Mouse (Mus musculus) forebrain, embryonic 11.5 days (tissue): Measurements from ENCODE around the gene Sec22a. TPM values are rescaled to one million over a fixed set of nuclear protein-coding genes. Genes with fewer than 3 reads are reported as not detected.

Experiments
- ATAC-seq: fragments of 200-750 bp; cut with Nextera tagmentation; replicated peaks from 2 replicates; pipeline ENCODE4 v1.8.0; 2017; ENCODE audit warnings: moderate TSS enrichment; ENCODE audit not compliant: low FRiP score
- DNase-seq: peaks from one replicate; pipeline ENCODE4 v3.0.0-alpha.2; 2017; ENCODE audit warnings: low spot score
- H3K27ac ChIP-seq: fragments of 300-500 bp; sonication (generic); 2 replicates; pipeline ENCODE4 v1.5.1; 2014; ENCODE audit warnings: low read depth, low read length
- H3K27me3 ChIP-seq: fragments of 300-500 bp; sonication (generic); 2 replicates; pipeline ENCODE4 v1.6.1; 2014; ENCODE audit warnings: mild to moderate bottlenecking, low read length, mixed read lengths; ENCODE audit not compliant: control insufficient read depth, insufficient read depth
- H3K36me3 ChIP-seq: fragments of 300-500 bp; sonication (generic); 2 replicates; pipeline ENCODE4 v1.6.1; 2014; ENCODE audit warnings: mild to moderate bottlenecking, low read length, moderate library complexity, mixed read lengths; ENCODE audit not compliant: control insufficient read depth, insufficient read depth
- H3K4me1 ChIP-seq: fragments of 300-500 bp; sonication (generic); replicated peaks from 2 replicates; pipeline ENCODE4 v1.6.1; 2014; ENCODE audit warnings: low read length, mixed read lengths; ENCODE audit not compliant: control insufficient read depth, insufficient read depth
- H3K4me2 ChIP-seq: fragments of 300-500 bp; sonication (generic); 2 replicates; pipeline ENCODE4 v1.6.1; 2014; ENCODE audit warnings: low read depth, mild to moderate bottlenecking, low read length, moderate library complexity, mixed read lengths; ENCODE audit not compliant: severe bottlenecking
- H3K4me3 ChIP-seq: fragments of 300-500 bp; sonication (generic); 2 replicates; pipeline ENCODE4 v1.5.1; 2014; ENCODE audit warnings: low read depth, low read length
- H3K9ac ChIP-seq: fragments of 300-500 bp; sonication (generic); 2 replicates; pipeline ENCODE4 v1.6.1; 2014; ENCODE audit warnings: low read length
- H3K9me3 ChIP-seq: fragments of 300-500 bp; sonication (generic); 2 replicates; pipeline ENCODE4 v1.6.1; 2016; ENCODE audit warnings: low read length, mixed read lengths; ENCODE audit not compliant: control insufficient read depth
- WGBS: fragments of 180-500 bp; shearing (Covaris S2); extraction: QIAGEN DNeasy Blood & Tissue Kit; methylation state at CpG from one replicate; pipeline ENCODE4 v1.1.7; 2014; 5-methylcytosine and 5-hydroxymethylcytosine counted together
- polyA plus RNA-seq: library from polyadenylated mRNA; unstranded; fragments of >200 nt; fragmentation: Nextera tagmentation; extraction: Ambion mirVana; gene quantifications from 2 replicates; pipeline ENCODE4 v1.2.1, GENCODE M21; 2014

The Sec22a gene
- polyA plus RNA-seq, 1 experiment from 2014 or later: 45.4 TPM

GRCm38 (mm10) chr16:35319335-35319734, 44.4 kb downstream of the Sec22a start:
- Histone ChIP-seq H3K27me3 (no peaks in the 10 kb centered on the region), H3K27ac (no peak overlapping the region), H3K4me3 (no peak overlapping the region), H3K4me2 (no peak overlapping the region), H3K4me1 (no peaks in the 10 kb centered on the region), H3K36me3 (no peaks in the 10 kb centered on the region), H3K9ac (no peak overlapping the region), H3K9me3 (no peaks in the 10 kb centered on the region)
- DNase-seq (no peak), ATAC-seq (no peak)
- 46% methylated on average over 4 of the region's 4 CpGs for WGBS

DNA sequence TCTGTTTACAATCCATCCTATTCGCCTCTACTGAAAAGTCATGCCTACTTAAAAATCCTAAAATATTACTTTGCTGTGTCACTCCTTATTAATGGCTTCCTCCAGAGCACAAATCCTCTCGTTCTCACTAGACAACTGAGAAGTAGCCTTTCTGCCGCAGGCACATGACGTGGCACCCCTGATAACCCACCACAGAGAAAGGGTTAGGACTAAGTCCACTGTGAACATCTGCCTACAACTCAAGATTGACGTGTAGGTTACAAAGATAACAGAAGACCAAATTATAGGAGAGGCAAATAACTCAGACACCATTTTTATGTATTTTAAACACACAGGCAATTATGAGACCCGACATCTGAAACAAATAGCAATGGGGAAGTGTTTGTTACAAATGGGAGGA, 45.3 kb downstream of the Sec22a start:
- DNase-seq (no peak), ATAC-seq (no peak)
- WGBS: 88% methylated on average over 6 of the region's 6 CpGs
- H3K9me3 ChIP-seq: no peaks in the 10 kb centered on the region
- H3K27me3 ChIP-seq: no peaks in the 10 kb centered on the region
- H3K27ac ChIP-seq: no peak overlapping the region
- H3K36me3 ChIP-seq: no peaks in the 10 kb centered on the region
- H3K4me2 ChIP-seq: no peak overlapping the region
- no peak overlapping the region for H3K4me3 ChIP-seq
- no peaks in the 10 kb centered on the region for H3K4me1 ChIP-seq
- H3K9ac ChIP-seq: no peak overlapping the region

- H3K4me3 ChIP-seq: no peak overlapping the region
- H3K9ac ChIP-seq: no peak overlapping the region
- DNase-seq (no peak), ATAC-seq (no peak)
- H3K36me3 ChIP-seq: no peaks in the 10 kb centered on the region
- no peaks in the 10 kb centered on the region for H3K27me3 ChIP-seq
- no peak overlapping the region for H3K27ac ChIP-seq
- no peaks in the 10 kb centered on the region for H3K9me3 ChIP-seq
- 87% methylated on average over 5 of the region's 5 CpGs for WGBS
- no peak overlapping the region for H3K4me2 ChIP-seq
- no peaks in the 10 kb centered on the region for H3K4me1 ChIP-seq
These were observed 46.3 kb downstream of the Sec22a start for GRCm38 (mm10) chr16:35317460-35317859.

GRCm38 (mm10) chr16:35316856-35317264, 46.9 kb downstream of the Sec22a start:
- DNase-seq (no peak), ATAC-seq (no peak)
- Histone ChIP-seq H3K27me3 (no peaks in the 10 kb centered on the region), H3K4me2 (no peak overlapping the region), H3K4me3 (no peak overlapping the region), H3K9me3 (no peaks in the 10 kb centered on the region), H3K9ac (no peak overlapping the region), H3K36me3 (no peaks in the 10 kb centered on the region), H3K4me1 (0 out of 2 replicates have a peak, but pooled peaks cover under 1% of the 10 kb centered on the region), H3K27ac (no peak overlapping the region)

DNA sequence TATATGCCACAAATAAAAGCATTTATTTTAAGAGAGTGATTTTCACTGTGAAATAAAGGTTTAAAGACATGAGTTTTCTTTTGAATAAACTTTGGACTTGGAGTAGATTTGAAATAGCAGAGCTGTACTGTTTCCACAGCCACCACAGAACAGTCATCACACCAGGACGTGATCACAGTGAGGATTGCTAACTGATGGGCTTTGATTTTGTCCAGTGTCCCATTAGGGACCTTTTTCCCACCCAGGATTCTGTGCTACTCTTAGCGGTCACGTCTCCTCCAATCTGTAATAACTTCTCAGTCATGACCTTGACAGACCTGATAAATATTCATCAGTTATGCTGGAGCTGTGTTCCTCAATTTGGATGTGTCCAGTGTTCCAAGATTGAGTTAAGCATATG, 48.2 kb downstream of the Sec22a start:
- H3K4me2 ChIP-seq: no peak overlapping the region
- 77% methylated on average over 3 of the region's 3 CpGs for WGBS
- H3K27ac ChIP-seq: no peak overlapping the region
- no peak for DNase-seq
- no peaks in the 10 kb centered on the region for H3K9me3 ChIP-seq
- peaks cover 3% of the 10 kb centered on the region; the same call in 1 of the 2 replicates for H3K4me1 ChIP-seq
- no peaks in the 10 kb centered on the region for H3K36me3 ChIP-seq
- no peak overlapping the region for H3K9ac ChIP-seq
- H3K27me3 ChIP-seq: no peaks in the 10 kb centered on the region
- no peak overlapping the region for H3K4me3 ChIP-seq
- no peak for ATAC-seq

DNA sequence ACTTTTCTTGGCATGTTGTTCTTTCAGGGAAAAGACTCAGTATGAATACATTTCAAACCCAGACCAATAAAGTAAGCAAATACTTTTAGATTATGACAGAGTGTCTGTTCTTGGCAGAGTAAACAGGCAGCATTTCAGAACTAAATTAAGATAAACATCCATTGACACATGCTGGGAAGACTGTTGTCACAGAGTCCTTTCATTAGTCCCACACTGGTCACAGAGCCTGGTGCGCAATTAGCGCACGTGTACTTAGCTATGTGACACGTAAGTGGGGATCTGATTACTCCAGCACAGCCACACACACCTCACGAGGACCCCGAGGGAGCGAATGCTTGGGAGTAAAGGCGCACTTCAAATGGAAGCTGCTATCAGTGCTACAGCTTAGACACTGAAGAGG, 52.1 kb downstream of the Sec22a start:
- Histone ChIP-seq H3K27ac (no peak overlapping the region), H3K9me3 (no peaks in the 10 kb centered on the region), H3K36me3 (no peaks in the 10 kb centered on the region), H3K4me3 (no peak overlapping the region), H3K4me2 (no peak overlapping the region), H3K9ac (no peak overlapping the region), H3K27me3 (no peaks in the 10 kb centered on the region), H3K4me1 (peaks cover 3% of the 10 kb centered on the region; the same call in 1 of the 2 replicates)
- DNase-seq (no peak), ATAC-seq (no peak)
- WGBS: 49% methylated on average over 8 of the region's 8 CpGs

GRCm38 (mm10) chr16:35310551-35311110, 53.1 kb downstream of the Sec22a start:
- no peaks in the 10 kb centered on the region for H3K36me3 ChIP-seq
- 58% methylated on average over 2 of the region's 2 CpGs for WGBS
- H3K9me3 ChIP-seq: no peaks in the 10 kb centered on the region
- no peak overlapping the region for H3K4me2 ChIP-seq
- ATAC-seq: no peak
- no peaks in the 10 kb centered on the region for H3K27me3 ChIP-seq
- no peak overlapping the region for H3K27ac ChIP-seq
- H3K9ac ChIP-seq: no peak overlapping the region
- no peak overlapping the region for H3K4me3 ChIP-seq
- no peak for DNase-seq
- peaks cover 3% of the 10 kb centered on the region; the same call in 1 of the 2 replicates for H3K4me1 ChIP-seq

- no peak overlapping the region for H3K27ac ChIP-seq
- 86% methylated on average over 4 of the region's 4 CpGs for WGBS
- DNase-seq (no peak), ATAC-seq (no peak)
- H3K9me3 ChIP-seq: no peaks in the 10 kb centered on the region
- no peak overlapping the region for H3K9ac ChIP-seq
- H3K27me3 ChIP-seq: no peaks in the 10 kb centered on the region
- H3K4me3 ChIP-seq: no peak overlapping the region
- no peaks in the 10 kb centered on the region for H3K36me3 ChIP-seq
- peaks cover 3% of the 10 kb centered on the region; the same call in 1 of the 2 replicates for H3K4me1 ChIP-seq
- H3K4me2 ChIP-seq: no peak overlapping the region
These were observed 54.1 kb downstream of the Sec22a start for GRCm38 (mm10) chr16:35309634-35310033.

DNA sequence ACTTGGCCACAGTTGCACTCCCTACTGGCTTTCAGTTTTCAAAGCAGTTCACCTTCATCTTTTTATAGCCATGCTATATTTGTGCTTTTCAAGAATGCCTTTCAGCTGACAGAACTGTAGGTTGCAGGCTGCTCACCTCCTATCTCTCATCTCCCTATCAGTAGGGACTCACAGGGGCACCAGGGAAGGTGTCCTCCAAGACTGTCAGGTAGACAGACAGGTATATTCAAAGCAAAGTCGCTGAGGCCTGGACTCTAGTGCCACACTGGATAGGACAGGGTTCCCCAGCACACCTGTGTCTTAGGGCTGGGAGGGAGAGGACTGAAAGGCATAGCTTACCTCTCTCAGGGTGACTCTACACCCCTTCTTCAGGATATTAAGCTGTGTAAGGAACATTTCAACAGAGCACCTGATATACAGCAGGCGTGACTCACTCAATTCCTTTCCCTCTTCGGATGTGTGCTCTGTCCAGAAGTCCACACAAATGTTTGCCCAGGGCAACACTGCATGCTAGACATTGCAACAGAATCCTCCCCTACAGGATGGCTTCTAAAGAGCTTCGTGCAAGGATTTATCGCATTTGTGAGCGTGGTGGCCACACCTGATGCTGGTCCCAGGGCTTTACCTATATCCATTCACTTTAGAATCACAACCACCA, 55.1 kb downstream of the Sec22a start:
- H3K4me1 ChIP-seq: peaks cover 3% of the 10 kb centered on the region; the same call in 1 of the 2 replicates
- whole genome bisulfite sequencing: 90% methylated on average over 6 of the region's 6 CpGs
- no peak overlapping the region for H3K4me3 ChIP-seq
- H3K36me3 ChIP-seq: no peaks in the 10 kb centered on the region
- no peaks in the 10 kb centered on the region for H3K27me3 ChIP-seq
- H3K4me2 ChIP-seq: no peak overlapping the region
- no peak overlapping the region for H3K27ac ChIP-seq
- no peak overlapping the region for H3K9ac ChIP-seq
- DNase-seq: no peak
- no peak for ATAC-seq
- H3K9me3 ChIP-seq: no peaks in the 10 kb centered on the region
